Mouse (Mus musculus): Measurements from ENCODE around the gene Ablim1. TPM values are rescaled to one million over a fixed set of nuclear protein-coding genes. Genes with fewer than 3 reads are reported as not detected.

The Ablim1 gene
- 38.9 TPM for polyA plus RNA-seq (2014; fragmentation: Illumina TruSeq; extraction: RNeasy Lipid Tissue Mini Kit (QIAGEN cat#74804); ENCODE audit: low read depth, low replicate concordance)

DNA sequence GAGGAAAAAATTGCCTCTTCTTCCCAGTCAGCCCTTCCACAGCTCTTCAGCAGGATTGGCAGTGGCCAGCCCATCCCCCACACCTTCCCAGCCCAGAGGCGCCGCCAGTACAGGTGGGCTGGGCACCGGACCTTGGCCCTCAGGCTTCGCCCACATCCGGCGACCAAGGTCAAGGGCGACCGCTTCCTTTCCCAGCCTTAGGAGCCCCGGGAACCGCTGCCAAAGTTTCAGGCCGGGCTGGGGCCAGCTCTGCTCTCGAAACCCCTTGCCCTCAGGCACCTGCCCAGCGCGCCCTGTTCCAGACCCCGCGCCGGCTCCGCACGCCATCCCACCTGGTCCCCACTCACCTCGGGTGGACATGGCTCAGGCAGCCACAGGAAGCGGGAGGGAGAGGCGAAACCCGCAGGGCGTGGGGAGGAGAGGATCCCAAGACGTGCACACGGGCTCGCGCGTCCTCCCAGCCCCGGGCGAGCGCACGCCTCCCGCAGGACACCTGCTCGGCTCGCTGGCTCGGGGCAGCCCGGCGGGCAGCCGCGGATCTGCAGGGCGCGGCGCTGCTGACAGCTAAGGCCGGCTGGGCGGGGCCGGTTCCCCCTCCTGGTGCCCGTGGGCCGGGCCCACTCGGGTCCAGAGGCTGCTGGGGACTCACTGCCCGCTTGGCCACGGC, at the start of gene Ablim1:
TSS of gene Ablim1 (minus strand) at position 574 of the 667 bp plus-strand sequence.

DNA sequence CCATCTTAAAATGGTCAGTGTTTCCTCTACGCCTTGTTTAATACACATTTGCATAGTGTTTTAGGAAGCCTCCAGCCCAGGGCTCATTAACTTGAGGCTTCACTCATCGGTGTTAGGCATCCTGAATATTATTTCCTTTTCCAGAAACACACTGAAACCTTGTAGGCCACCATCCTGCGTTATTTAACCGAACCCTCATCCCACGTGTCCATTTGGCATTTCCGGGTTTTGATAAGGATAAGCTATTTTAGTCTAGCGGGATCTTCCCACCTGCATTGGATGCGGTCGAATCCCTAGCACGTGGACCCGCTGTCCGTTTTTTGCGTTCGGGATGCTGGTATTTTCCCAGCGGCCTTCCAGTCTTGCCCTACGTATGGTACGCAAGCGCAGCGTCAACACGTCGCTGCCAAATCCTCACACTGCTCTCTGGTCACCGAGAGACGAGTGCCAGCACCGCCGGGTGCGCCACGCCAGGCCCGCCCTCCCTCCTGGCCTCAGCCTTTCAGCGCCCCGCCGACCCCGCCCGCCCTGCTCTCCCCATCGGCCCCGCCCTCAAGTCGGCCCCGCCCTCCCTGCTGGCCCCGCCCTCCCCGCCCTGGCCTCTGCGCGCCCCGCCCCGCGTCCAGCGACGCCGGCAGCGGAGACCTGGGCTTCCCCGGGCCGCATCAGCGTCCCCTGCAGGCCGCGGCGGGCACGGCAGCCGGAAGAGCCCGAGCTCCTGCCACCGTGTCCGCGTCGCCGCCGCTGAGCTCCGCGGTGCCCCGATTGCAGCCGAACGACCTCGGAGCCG, 45.8 kb upstream of the Ablim1 start, which contains the start of gene Fam160b1:
TSS of gene Fam160b1 (plus strand) at position 340 of the 790 bp plus-strand sequence.

DNA sequence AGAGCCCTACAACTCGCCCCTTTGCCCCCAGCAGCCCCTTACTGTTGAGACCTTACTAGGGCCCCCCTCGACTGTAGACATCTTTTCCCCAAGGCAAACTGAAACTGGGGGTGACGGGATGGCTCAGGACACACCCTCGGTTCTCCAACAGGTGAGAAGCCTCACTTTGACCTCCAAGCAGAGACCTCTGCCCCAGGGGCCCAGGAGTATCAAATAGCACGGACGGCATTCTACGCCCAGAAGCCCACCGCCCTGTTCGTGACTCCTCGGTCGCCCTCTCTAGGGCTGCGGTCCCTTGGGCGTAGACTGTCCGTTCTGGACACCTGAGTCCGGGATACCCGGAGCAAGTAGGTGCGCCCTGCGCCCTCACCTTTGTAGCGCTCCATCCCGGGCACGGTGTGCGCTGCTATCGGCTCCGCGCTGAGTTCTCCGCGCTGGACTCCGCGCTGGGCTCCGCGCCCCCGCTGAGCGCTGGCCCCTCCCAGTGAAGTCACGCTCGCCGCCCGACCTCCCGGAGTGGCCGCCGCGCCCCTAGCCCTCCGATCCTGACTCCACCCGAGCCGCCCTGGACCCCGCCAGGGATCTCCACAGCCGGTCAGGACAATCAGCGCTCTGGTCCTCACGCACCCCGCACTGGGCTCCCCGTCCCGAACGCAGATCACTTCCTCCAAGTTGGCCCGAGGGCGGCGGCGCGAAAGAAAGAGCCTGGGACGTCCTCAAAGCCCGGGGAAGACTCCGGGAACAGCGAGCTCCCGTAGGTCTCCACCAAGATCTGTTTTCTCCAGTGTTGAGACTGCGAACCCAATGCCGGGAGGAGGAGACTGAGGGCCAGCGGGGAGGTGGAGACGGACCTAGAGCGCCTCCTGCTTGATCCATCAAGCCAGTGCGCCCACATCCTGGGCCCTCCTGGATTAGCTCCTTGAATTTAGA, 306.7 kb downstream of the Ablim1 start, which contains the start of gene Afap1l2:
TSS of gene Afap1l2 (minus strand) at position 448 of the 930 bp plus-strand sequence.

Other genes with a start within 250 kb of the Ablim1 start
- 9.8 TPM for gene Fam160b1, start 45.8 kb upstream of the Ablim1 start, polyA plus RNA-seq (2014; fragmentation: Illumina TruSeq; extraction: RNeasy Lipid Tissue Mini Kit (QIAGEN cat#74804); ENCODE audit: low read depth, low replicate concordance)
- 9.6 TPM for gene Trub1, start 138.0 kb upstream of the Ablim1 start, polyA plus RNA-seq (2014; fragmentation: Illumina TruSeq; extraction: RNeasy Lipid Tissue Mini Kit (QIAGEN cat#74804); ENCODE audit: low read depth, low replicate concordance)

All from kidney, adult 10 weeks (tissue).